Mouse (Mus musculus) limb, embryonic 10.5 days (tissue): Measurements from ENCODE around the gene Txk. TPM values are rescaled to one million over a fixed set of nuclear protein-coding genes. Genes with fewer than 3 reads are reported as not detected.

Experiments
- polyA plus RNA-seq: library from polyadenylated mRNA; unstranded; fragments of >200 nt; fragmentation: Nextera tagmentation; extraction: Ambion mirVana; gene quantifications from 2 replicates; pipeline ENCODE4 v1.2.1, GENCODE M21; 2016

Gene Txk
- polyA plus RNA-seq, 1 experiment from 2014 or later: not detected

Other genes starting within 250 kb of the Txk start
- gene Corin, start 248.3 kb downstream of the Txk start, polyA plus RNA-seq: 0.48 and 0.63 TPM in 2 replicates
- gene Nfxl1, start 193.1 kb downstream of the Txk start, polyA plus RNA-seq: 21.2 and 21.7 TPM in 2 replicates
- gene Zar1, start 171.5 kb downstream of the Txk start, polyA plus RNA-seq: 0.26 and 0.56 TPM in 2 replicates
- gene Gm5868, start 165.2 kb downstream of the Txk start, polyA plus RNA-seq: 0.44 and 0.97 TPM in 2 replicates
- gene Cnga1, start 108.5 kb downstream of the Txk start, polyA plus RNA-seq: not detected in 2 replicates
- gene Nipal1, start 105.0 kb downstream of the Txk start, polyA plus RNA-seq: 0.76 TPM in 1 of 2 replicates, not detected in the other
- 2.8 and 3.1 TPM in 2 replicates for gene Tec, start 115.7 kb upstream of the Txk start, polyA plus RNA-seq
- gene Slain2, start 161.5 kb upstream of the Txk start, polyA plus RNA-seq: 18.0 and 19.8 TPM in 2 replicates
- not detected in 2 replicates for gene Gm10135, start 221.9 kb upstream of the Txk start, polyA plus RNA-seq